In the genomic region with DNA sequence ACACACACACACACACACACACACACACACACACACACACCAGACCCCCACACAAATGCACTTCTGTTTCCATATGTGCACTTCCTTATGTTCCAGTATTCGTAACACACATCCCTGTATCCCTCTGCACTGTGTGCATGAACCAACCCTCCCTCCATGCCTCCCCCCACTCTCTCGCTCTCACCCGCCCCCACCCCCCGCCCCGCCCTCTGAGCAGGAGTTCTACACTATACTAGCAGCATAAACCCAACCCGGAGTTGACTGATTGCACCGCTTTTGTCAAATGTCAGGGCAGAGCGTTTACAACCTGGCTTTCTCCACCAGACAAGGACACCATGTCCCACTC, we compare ENCODE assay signal across 8 mouse cellular contexts.
A peak's percentile ranks its signal among the peaks of the same experiment; 100 is the strongest.
DNase-seq lines count a peak whose midpoint lies in the region; ATAC-seq and TF ChIP-seq lines count a peak whose summit lies in the region.

No protein-coding gene starts in this region.

- H3K27ac ChIP-seq in heart, adult 2 months: peak overlapping the region; percentile 99
- peak overlapping the region; percentile 98 for H3K27ac ChIP-seq in hindbrain, embryonic 10.5 days
- peak overlapping the region; percentile 95 for H3K27ac ChIP-seq in liver, postnatal 0 days (ENCODE audit: low read depth)

- no peaks in the 10 kb centered on the region for H3K27me3 ChIP-seq in heart, adult 2 months (ENCODE audit: control insufficient read depth, insufficient read depth, low read length)
- peaks cover 43% of the 10 kb centered on the region for H3K27me3 ChIP-seq in E14TG2a.4 (ENCODE audit: insufficient read depth, low read length)
- H3K27me3 ChIP-seq in hindbrain, embryonic 10.5 days (ENCODE audit: insufficient read depth, poor library complexity, severe bottlenecking): no peaks in the 10 kb centered on the region
- no peaks in the 10 kb centered on the region for H3K27me3 ChIP-seq in liver, postnatal 0 days (ENCODE audit: insufficient read depth, low read length)

- no peaks in the 10 kb centered on the region for H3K36me3 ChIP-seq in heart, adult 2 months (ENCODE audit: control insufficient read depth, insufficient read depth, low read length)
- no peaks in the 10 kb centered on the region for H3K36me3 ChIP-seq in E14TG2a.4 (ENCODE audit: insufficient read depth, low read length)
- no peaks in the 10 kb centered on the region for H3K36me3 ChIP-seq in hindbrain, embryonic 10.5 days
- H3K36me3 ChIP-seq in liver, postnatal 0 days (replicated peaks; ENCODE audit: insufficient read depth, low read length): no peaks in the 10 kb centered on the region

- ATAC-seq in liver, postnatal 0 days: peak; percentile 57
- no peak; the same call in 1 of the 2 replicates for ATAC-seq in frontal cortex, adult (ENCODE audit: low TSS enrichment)
- no peak for ATAC-seq in erythroblast, adult 5-6 weeks (replicated peaks; ENCODE audit: low FRiP score, poor library complexity, severe bottlenecking)

- intact Hi-C loops in heart, adult 2 months (cut with DNase I): loop anchor here (5.0 kb wide), 2 partner anchors 140 to 190 kb away; no protein-coding TSS in a partner anchor
- intact Hi-C loops in heart, postnatal 25 days (cut with DNase I): loop anchor here (5.0 kb wide), 1 partner anchor 150 kb away; no protein-coding TSS in a partner anchor
- intact Hi-C loops in left cerebral cortex, postnatal 36 days (cut with DNase I): loop anchor here (5.0 to 10.0 kb wide), 3 partner anchors 185 to 603 kb away; no protein-coding TSS in a partner anchor

- DNase-seq in heart, adult 2 months: no peak
- no peak for DNase-seq in heart, postnatal 25 days (ENCODE audit: low spot score)
- no peak for DNase-seq in hindbrain, embryonic 10.5 days (ENCODE audit: low spot score)
- DNase-seq in liver, postnatal 0 days: no peak
- DNase-seq in left cerebral cortex, postnatal 36 days (ENCODE audit: low spot score in 2 of 2): no peak

- H3K9me3 ChIP-seq in E14TG2a.4 (ENCODE audit: low read length): no peaks in the 10 kb centered on the region
- no peaks in the 10 kb centered on the region for H3K9me3 ChIP-seq in hindbrain, embryonic 10.5 days
- no peaks in the 10 kb centered on the region for H3K9me3 ChIP-seq in liver, postnatal 0 days (ENCODE audit: low read length)

- H3K4me3 ChIP-seq in heart, adult 2 months: peak overlapping the region; percentile 76
- H3K4me3 ChIP-seq in E14TG2a.4 (replicated peaks; ENCODE audit: low read length): peak overlapping the region; percentile 64
- peak overlapping the region; percentile 51 for H3K4me3 ChIP-seq in hindbrain, embryonic 10.5 days
- peak overlapping the region; percentile 48 for H3K4me3 ChIP-seq in liver, postnatal 0 days (ENCODE audit: low read depth, low read length)

- WGBS in heart, adult 2 months: 9% methylated on average over 8 of the region's 8 CpGs
- WGBS in hindbrain, embryonic 10.5 days: 2% methylated on average over 8 of the region's 8 CpGs
- 13% methylated on average over 8 of the region's 8 CpGs for WGBS in liver, postnatal 0 days (ENCODE audit: insufficient replicate concordance)

- peak overlapping the region; percentile 33 for H3K9ac ChIP-seq in heart, adult 2 months (ENCODE audit: low read depth, low read length)
- H3K9ac ChIP-seq in liver, postnatal 0 days (replicated peaks): peak overlapping the region; percentile 75

- peak overlapping the region; percentile 72 for H3K4me2 ChIP-seq in liver, postnatal 0 days (ENCODE audit: low read depth, low read length)

- no peaks in the 10 kb centered on the region for H3K79me2 ChIP-seq in heart, adult 2 months (replicated peaks; ENCODE audit: control insufficient read depth, insufficient read depth, low read length)

- H3K4me1 ChIP-seq in heart, adult 2 months (ENCODE audit: control insufficient read depth, insufficient read depth, low read length): peaks cover 9% of the 10 kb centered on the region
- H3K4me1 ChIP-seq in E14TG2a.4 (replicated peaks; ENCODE audit: low read depth, low read length): peaks cover 36% of the 10 kb centered on the region
- peaks cover 57% of the 10 kb centered on the region for H3K4me1 ChIP-seq in hindbrain, embryonic 10.5 days (replicated peaks)
- peaks cover 7% of the 10 kb centered on the region for H3K4me1 ChIP-seq in liver, postnatal 0 days (ENCODE audit: insufficient read depth)

- no peak for TF ChIP-seq CTCF in heart, adult 2 months (IDR thresholded peaks at IDR 0.05)
- TF ChIP-seq CTCF in E14TG2a.4 (conservative IDR thresholded peaks at IDR 0.05; ENCODE audit: low read length): no peak
- TF ChIP-seq CTCF in liver, postnatal 0 days (IDR thresholded peaks at IDR 0.05; ENCODE audit: low read depth): no peak

- no peak for TF ChIP-seq POLR2A in heart, adult 2 months (IDR thresholded peaks at IDR 0.05; ENCODE audit: insufficient read depth, low read depth, low read length)

- TF ChIP-seq EP300 in heart, adult 2 months (IDR thresholded peaks at IDR 0.05; ENCODE audit: insufficient read depth, low read depth, low read length): no peak
- no peak for TF ChIP-seq EP300 in liver, postnatal 0 days (IDR thresholded peaks at IDR 0.05; ENCODE audit: low read depth)
